Mouse (Mus musculus): ENCODE data around the gene Btbd35f28.
"Not testable (repeated sequence)": the region's sequence is repeated elsewhere in the genome, so short reads cannot be mapped to it uniquely, and the experiment has no call there.

Gene Btbd35f28

GRCm38 (mm10) chrX:4196276-4196675, at the start of gene Btbd35f28:
Gene Btbd35f28, plus strand, starts transcription at chrX:4196576.
- DNase-seq (ENCODE audit: low read depth, low spot score), result not testable (repeated sequence)

Data from A20 (cell line).